Mouse (Mus musculus): Measurements from ENCODE around the gene Inpp5f.

- TF ChIP-seq E2F4 (IDR thresholded peaks at IDR 0.05; ENCODE audit: insufficient read depth), result no peak
- TF ChIP-seq POLR2A (IDR thresholded peaks at IDR 0.05; ENCODE audit: insufficient read length, low read depth), result no peak
- no peak for TF ChIP-seq MYOD1 (IDR thresholded peaks at IDR 0.05; ENCODE audit: control insufficient read depth in 1 of 3, insufficient read length in 2 of 3, low read depth in 2 of 3)
- no peak for TF ChIP-seq POLR2AphosphoS2 (IDR thresholded peaks at IDR 0.05; ENCODE audit: insufficient read length, low read depth)
- TF ChIP-seq MAX (IDR thresholded peaks at IDR 0.05; ENCODE audit: low read depth), result no peak
- no peak for TF ChIP-seq MYOG (IDR thresholded peaks at IDR 0.05; ENCODE audit: control insufficient read depth in 1 of 3, insufficient read depth in 1 of 3, insufficient read length in 2 of 3, low read depth in 2 of 3)
- no peak for TF ChIP-seq CEBPB (IDR thresholded peaks at IDR 0.05; ENCODE audit: insufficient read depth, poor library complexity, severe bottlenecking)
- TF ChIP-seq TCF3 (IDR thresholded peaks at IDR 0.05; ENCODE audit: insufficient read length, low read depth), result no peak
- TF ChIP-seq USF1 (IDR thresholded peaks at IDR 0.05; ENCODE audit: low read depth), result no peak
- no peak for TF ChIP-seq SRF (IDR thresholded peaks at IDR 0.05; ENCODE audit: control insufficient read depth, insufficient read length, low read depth)
- TF ChIP-seq TCF12 (IDR thresholded peaks at IDR 0.05; ENCODE audit: insufficient read depth, poor library complexity, severe bottlenecking), result no peak
Measured at GRCm38 (mm10) chr7:128726999-128727398, 115.9 kb downstream of the Inpp5f start.

All from myocyte (in vitro differentiated cells).